Mouse (Mus musculus) forebrain, embryonic 10.5 days (tissue): ENCODE measurements around the gene Ripply2. TPM values are rescaled to one million over a fixed set of nuclear protein-coding genes. Genes with fewer than 3 reads are reported as not detected.

ENCODE experiments used
- DNase-seq: peaks from one replicate; pipeline ENCODE4 v3.0.0-alpha.2; 2017; ENCODE audit warnings: low spot score; ENCODE audit errors: extremely low spot score
- H3K27ac ChIP-seq: fragments of 300-500 bp; sonication (generic); 2 replicates; pipeline ENCODE4 v1.5.1; 2016; ENCODE audit warnings: mild to moderate bottlenecking
- H3K27me3 ChIP-seq: fragments of 300-500 bp; sonication (generic); 2 replicates; pipeline ENCODE4 v1.6.1; 2016; ENCODE audit warnings: mild to moderate bottlenecking; ENCODE audit not compliant: poor library complexity, severe bottlenecking
- H3K36me3 ChIP-seq: fragments of 300-500 bp; sonication (generic); replicated peaks from 2 replicates; pipeline ENCODE4 v1.6.1; 2016; ENCODE audit warnings: mild to moderate bottlenecking, moderate library complexity
- H3K4me1 ChIP-seq: fragments of 300-500 bp; sonication (generic); 2 replicates; pipeline ENCODE4 v1.6.1; 2016
- H3K4me3 ChIP-seq: fragments of 300-500 bp; sonication (generic); 2 replicates; pipeline ENCODE4 v1.5.1; 2016; ENCODE audit warnings: mild to moderate bottlenecking, moderate library complexity
- H3K9me3 ChIP-seq: fragments of 300-500 bp; sonication (generic); 2 replicates; pipeline ENCODE4 v1.6.1; 2016; ENCODE audit warnings: mild to moderate bottlenecking, moderate library complexity
- WGBS: fragments of 180-500 bp; shearing (Covaris S2); methylation state at CpG from one replicate; pipeline ENCODE4 v1.1.7; 2016; 5-methylcytosine and 5-hydroxymethylcytosine counted together
- polyA plus RNA-seq: library from polyadenylated mRNA; unstranded; fragments of >200 nt; fragmentation: Nextera tagmentation; extraction: Ambion mirVana; gene quantifications from 2 replicates; pipeline ENCODE4 v1.2.1, GENCODE M21; 2016

Ripply2 gene
- polyA plus RNA-seq, 1 experiment from 2014 or later = 0.60 TPM

GRCm38 (mm10) chr9:87049425-87049824 is 34.1 kb downstream of the Ripply2 start:
- WGBS = 88% methylated on average over 4 of the region's 4 CpGs
- no peak overlapping the region for H3K4me3 ChIP-seq
- no peaks in the 10 kb centered on the region for H3K27me3 ChIP-seq
- H3K36me3 ChIP-seq = peaks cover 33% of the 10 kb centered on the region
- no peaks in the 10 kb centered on the region for H3K4me1 ChIP-seq
- no peak overlapping the region for H3K27ac ChIP-seq
- no peaks in the 10 kb centered on the region for H3K9me3 ChIP-seq
- DNase-seq = no peak

GRCm38 (mm10) chr9:87055547-87056235 is 40.4 kb downstream of the Ripply2 start:
- no peaks in the 10 kb centered on the region for H3K9me3 ChIP-seq
- no peak for DNase-seq
- H3K36me3 ChIP-seq = peaks cover 44% of the 10 kb centered on the region
- H3K27ac ChIP-seq = no peak overlapping the region
- 94% methylated on average over 11 of the region's 11 CpGs for WGBS
- no peaks in the 10 kb centered on the region for H3K4me1 ChIP-seq
- no peaks in the 10 kb centered on the region for H3K27me3 ChIP-seq
- H3K4me3 ChIP-seq = no peak overlapping the region

- DNase-seq = no peak
- H3K9me3 ChIP-seq = no peaks in the 10 kb centered on the region
- H3K27ac ChIP-seq = no peak overlapping the region
- no peaks in the 10 kb centered on the region for H3K4me1 ChIP-seq
- 84% methylated on average over 5 of the region's 5 CpGs for WGBS
- H3K4me3 ChIP-seq = no peak overlapping the region
- H3K27me3 ChIP-seq = no peaks in the 10 kb centered on the region
- H3K36me3 ChIP-seq = peaks cover 58% of the 10 kb centered on the region
Measured at GRCm38 (mm10) chr9:87062337-87062736, 47.0 kb downstream of the Ripply2 start.

- Histone ChIP-seq H3K36me3 (peaks cover 46% of the 10 kb centered on the region), H3K27ac (no peak overlapping the region), H3K27me3 (no peaks in the 10 kb centered on the region), H3K4me3 (no peak overlapping the region), H3K9me3 (peaks cover 7% of the 10 kb centered on the region; the same call in 1 of the 2 replicates), H3K4me1 (no peaks in the 10 kb centered on the region)
- WGBS = 91% methylated on average over 1 of the region's 1 CpGs
- DNase-seq = no peak
Measured at GRCm38 (mm10) chr9:87068160-87068559, 52.8 kb downstream of the Ripply2 start.

Other genes with a start within 250 kb of the Ripply2 start
- 2.0 and 2.6 TPM in 2 replicates for gene Snap91, start 134.9 kb upstream of the Ripply2 start, polyA plus RNA-seq
- 97.1 and 97.9 TPM in 2 replicates for gene Cyb5r4, start 6.5 kb downstream of the Ripply2 start, polyA plus RNA-seq
- gene Mrap2, start 128.8 kb downstream of the Ripply2 start, polyA plus RNA-seq = 0.18 TPM in 1 of 2 replicates, not detected in the other
- 12.9 and 13.6 TPM in 2 replicates for gene Cep162, start 240.0 kb downstream of the Ripply2 start, polyA plus RNA-seq